Comparison of ENCODE assay signal across 8 mouse cellular contexts in the genomic region with DNA sequence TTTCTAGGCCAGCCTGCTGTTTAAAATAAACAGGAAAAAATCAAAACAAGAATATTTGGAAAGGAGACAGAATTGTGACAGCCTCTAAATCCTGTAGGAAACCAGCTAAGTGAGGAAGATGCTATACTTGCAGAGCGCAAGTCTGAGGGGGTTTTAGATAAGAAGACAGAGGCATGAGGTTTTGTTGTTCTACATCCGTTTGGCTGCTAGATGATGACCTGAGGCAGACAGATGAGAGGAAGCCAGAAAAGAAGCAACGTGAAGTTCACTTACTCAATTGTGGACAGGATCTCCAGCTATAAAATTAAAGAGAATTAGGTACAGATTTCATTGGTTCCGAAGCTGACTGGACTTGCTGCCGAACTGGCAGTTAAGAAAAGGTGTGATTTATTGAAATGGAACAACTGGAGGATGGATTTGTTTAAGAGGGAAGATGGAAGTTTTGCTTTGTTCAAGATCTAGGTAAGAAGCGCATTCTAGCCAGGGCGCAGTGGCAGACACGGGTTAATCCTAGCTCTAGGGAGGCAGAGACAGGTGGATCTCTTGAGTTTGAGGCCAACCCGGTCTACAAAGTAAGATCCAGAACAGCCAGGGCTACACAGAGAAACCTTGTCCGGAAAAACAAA. TPM values are rescaled to one million over a fixed set of nuclear protein-coding genes. Genes with fewer than 3 reads are reported as not detected.
DNase-seq lines count a peak whose midpoint lies in the region; ATAC-seq and TF ChIP-seq lines count a peak whose summit lies in the region.

No protein-coding gene starts in this region.

- TF ChIP-seq POLR2A in brain, embryonic 14.5 days (IDR thresholded peaks at IDR 0.05; ENCODE audit: borderline replicate concordance, extremely low read depth, insufficient read depth, insufficient read length, poor library complexity, severe bottlenecking) = no peak

- peak; percentile 35 for DNase-seq in kidney, postnatal 0 days (ENCODE audit: low spot score)
- no peak for DNase-seq in kidney, postnatal 4 days
- peak; percentile 5 for DNase-seq in brain, embryonic 14.5 days (ENCODE audit: low read depth)
- DNase-seq in induced T-regulatory cell, adult 2 months (ENCODE audit: low read depth) = peak; percentile 56
- DNase-seq in midbrain, postnatal 0 days (ENCODE audit: low spot score) = no peak
- DNase-seq in layer of hippocampus, postnatal 10 days (ENCODE audit: low spot score in 2 of 2) = no peak
- no peak for DNase-seq in left cerebral cortex, postnatal 14 days (ENCODE audit: low spot score in 2 of 2)
- DNase-seq in retina, postnatal 1 day = no peak

- H3K9me3 ChIP-seq in kidney, postnatal 0 days (replicated peaks; ENCODE audit: low read length) = no peaks in the 10 kb centered on the region
- no peaks in the 10 kb centered on the region for H3K9me3 ChIP-seq in midbrain, postnatal 0 days (ENCODE audit: low read length)

- intact Hi-C loops in left cerebral cortex, postnatal 14 days (cut with DNase I) = no loop called here

- TF ChIP-seq CTCF in kidney, postnatal 0 days (IDR thresholded peaks at IDR 0.05; ENCODE audit: low read depth) = no peak
- TF ChIP-seq CTCF in brain, embryonic 14.5 days (IDR thresholded peaks at IDR 0.05; ENCODE audit: borderline replicate concordance, extremely low read depth, insufficient read depth, insufficient read length) = no peak
- TF ChIP-seq CTCF in midbrain, postnatal 0 days (IDR thresholded peaks at IDR 0.05) = no peak

- peak overlapping the region; percentile 64 for H3K4me2 ChIP-seq in kidney, postnatal 0 days (ENCODE audit: low read length)
- peak overlapping the region; percentile 74 for H3K4me2 ChIP-seq in midbrain, postnatal 0 days (ENCODE audit: low read depth, low read length, poor library complexity, severe bottlenecking)

- peak overlapping the region; percentile 88 for H3K4me3 ChIP-seq in kidney, postnatal 0 days (replicated peaks; ENCODE audit: low read depth, low read length)
- peak overlapping the region; percentile 87 for H3K4me3 ChIP-seq in midbrain, postnatal 0 days (ENCODE audit: low read depth, low read length)

- H3K9ac ChIP-seq in kidney, postnatal 0 days (ENCODE audit: low read depth, low read length) = peak overlapping the region; percentile 60
- H3K9ac ChIP-seq in midbrain, postnatal 0 days (replicated peaks; ENCODE audit: low read length, poor library complexity, severe bottlenecking) = peak overlapping the region; percentile 87

- no peaks in the 10 kb centered on the region for H3K27me3 ChIP-seq in kidney, postnatal 0 days (ENCODE audit: insufficient read depth, low read length)
- no peaks in the 10 kb centered on the region for H3K27me3 ChIP-seq in midbrain, postnatal 0 days (ENCODE audit: insufficient read depth, low read length)

- 12% methylated on average over 10 of the region's 10 CpGs for WGBS in kidney, postnatal 0 days
- 28% methylated on average over 10 of the region's 10 CpGs for WGBS in midbrain, postnatal 0 days

- H3K4me1 ChIP-seq in kidney, postnatal 0 days (replicated peaks; ENCODE audit: insufficient read depth, low read length) = peaks cover 7% of the 10 kb centered on the region; the same call in 1 of the 2 replicates
- H3K4me1 ChIP-seq in midbrain, postnatal 0 days (ENCODE audit: insufficient read depth, low read length) = no peaks in the 10 kb centered on the region

- peak overlapping the region; percentile 79 for H3K27ac ChIP-seq in kidney, postnatal 0 days
- H3K27ac ChIP-seq in midbrain, postnatal 0 days (ENCODE audit: low read depth, low read length) = no peak overlapping the region

- ATAC-seq in kidney, postnatal 0 days (replicated peaks; ENCODE audit: low FRiP score, low read depth) = no peak
- ATAC-seq in midbrain, postnatal 0 days (ENCODE audit: low FRiP score) = no peak; the same call in 1 of the 2 replicates

- peaks cover 13% of the 10 kb centered on the region; the same call in 1 of the 2 replicates for H3K36me3 ChIP-seq in kidney, postnatal 0 days (ENCODE audit: insufficient read depth, low read length)
- peaks cover 15% of the 10 kb centered on the region for H3K36me3 ChIP-seq in midbrain, postnatal 0 days (ENCODE audit: insufficient read depth, low read length)

RNA-seq across cellular contexts. Expression of a gene that starts 0.8 kb away (rescaled TPM):
- polyA plus RNA-seq in kidney, postnatal 0 days (2015; fragmentation: Nextera tagmentation; extraction: Ambion mirVana) = 29.2 and 29.4 TPM in 2 replicates
- polyA plus RNA-seq in brain, embryonic 14.5 days (2012; rRNA removed) = 13.9 and 17.3 TPM in 2 replicates
- 12.3 and 16.3 TPM in 2 replicates for total RNA-seq in midbrain, postnatal 0 days (2014; rRNA removed)
- polyA plus RNA-seq in midbrain, postnatal 0 days (2015; fragmentation: Nextera tagmentation; extraction: Ambion mirVana) = 14.3 and 14.7 TPM in 2 replicates
- 10 to 100 TPM; 12.6 to 13.7 TPM for total RNA-seq in layer of hippocampus, postnatal 10 days (2021)
- total RNA-seq in left cerebral cortex, postnatal 14 days (2021) = 10 to 100 TPM; 10.6 TPM

RNA-seq across cellular contexts. Expression of a gene that starts 0.9 kb away (rescaled TPM):
- polyA plus RNA-seq in kidney, postnatal 0 days (2015; fragmentation: Nextera tagmentation; extraction: Ambion mirVana) = 215 and 222 TPM in 2 replicates
- 87.3 and 117 TPM in 2 replicates for polyA plus RNA-seq in brain, embryonic 14.5 days (2012; rRNA removed)
- total RNA-seq in midbrain, postnatal 0 days (2014; rRNA removed) = 38.6 and 53.8 TPM in 2 replicates
- 169 and 170 TPM in 2 replicates for polyA plus RNA-seq in midbrain, postnatal 0 days (2015; fragmentation: Nextera tagmentation; extraction: Ambion mirVana)
- total RNA-seq in layer of hippocampus, postnatal 10 days (2021) = 10 to 100 TPM; 45.7 to 52.1 TPM
- total RNA-seq in left cerebral cortex, postnatal 14 days (2021) = 10 to 100 TPM; 37.6 to 40.8 TPM

RNA-seq across cellular contexts. Expression of a gene that starts 41.3 kb away (rescaled TPM):
- polyA plus RNA-seq in kidney, postnatal 0 days (2015; fragmentation: Nextera tagmentation; extraction: Ambion mirVana) = 34.5 and 39.6 TPM in 2 replicates
- polyA plus RNA-seq in brain, embryonic 14.5 days (2012; rRNA removed) = 52.6 and 58.6 TPM in 2 replicates
- total RNA-seq in midbrain, postnatal 0 days (2014; rRNA removed) = 90.0 and 90.2 TPM in 2 replicates
- polyA plus RNA-seq in midbrain, postnatal 0 days (2015; fragmentation: Nextera tagmentation; extraction: Ambion mirVana) = 57.2 and 58.7 TPM in 2 replicates
- total RNA-seq in layer of hippocampus, postnatal 10 days (2021) = 10 to 100 TPM; 28.4 to 32.1 TPM
- 10 to 100 TPM; 23.0 to 26.7 TPM for total RNA-seq in left cerebral cortex, postnatal 14 days (2021)

RNA-seq across cellular contexts. Expression of a gene that starts 41.5 kb away (rescaled TPM):
- polyA plus RNA-seq in kidney, postnatal 0 days (2015; fragmentation: Nextera tagmentation; extraction: Ambion mirVana) = 28.0 and 29.2 TPM in 2 replicates
- polyA plus RNA-seq in brain, embryonic 14.5 days (2012; rRNA removed) = 14.0 and 14.5 TPM in 2 replicates
- total RNA-seq in midbrain, postnatal 0 days (2014; rRNA removed) = 17.8 and 20.8 TPM in 2 replicates
- 36.2 and 38.2 TPM in 2 replicates for polyA plus RNA-seq in midbrain, postnatal 0 days (2015; fragmentation: Nextera tagmentation; extraction: Ambion mirVana)
- 10 to 100 TPM; 21.6 to 21.9 TPM for total RNA-seq in layer of hippocampus, postnatal 10 days (2021)
- 10 to 100 TPM; 19.0 to 19.5 TPM for total RNA-seq in left cerebral cortex, postnatal 14 days (2021)

Comparison
In these comparisons a context has a peak if more than half of its experiments do, and no peak if none do; other contexts are left out.
1. DNase-seq: peak in kidney, postnatal 0 days (single experiment), brain, embryonic 14.5 days (single experiment) and induced T-regulatory cell, adult 2 months (single experiment); none in kidney, postnatal 4 days (0 of 2), midbrain, postnatal 0 days (single experiment), layer of hippocampus, postnatal 10 days (0 of 2), left cerebral cortex, postnatal 14 days (0 of 2) and retina, postnatal 1 day (single experiment).